Mouse (Mus musculus): ENCODE measurements around the gene Tmx2. TPM values are rescaled to one million over a fixed set of nuclear protein-coding genes. Genes with fewer than 3 reads are reported as not detected.
A peak's percentile ranks its signal among the peaks of the same experiment; 100 is the strongest.
"Not testable (repeated sequence)": the region's sequence is repeated elsewhere in the genome, so short reads cannot be mapped to it uniquely, and the experiment has no call there.

Tmx2 gene
- 63.6 and 67.7 TPM in 2 replicates for polyA plus RNA-seq (2012; rRNA removed)

DNA sequence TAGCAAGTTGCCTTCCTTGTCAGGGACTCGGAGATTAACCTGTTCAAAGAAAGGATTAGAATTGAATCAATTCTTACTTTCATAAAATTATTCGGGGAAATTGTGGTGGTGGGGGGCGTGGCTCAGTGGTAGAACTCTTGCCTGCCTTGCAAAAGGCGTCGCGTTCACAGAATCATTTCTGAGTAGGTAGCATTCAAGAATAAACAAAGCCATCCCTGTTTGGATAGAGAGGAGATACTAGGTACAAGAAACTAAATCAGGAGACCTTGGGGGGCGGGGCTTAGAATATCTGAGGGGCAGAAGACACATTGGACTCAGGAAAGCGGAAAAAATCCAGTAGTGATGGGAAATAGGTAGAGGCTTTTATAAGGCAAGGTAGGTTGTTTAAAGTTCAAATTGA is at the start of gene Tmx2:
Gene Tmx2, minus strand, starts transcription at position 125 of the 400 bp plus-strand sequence.
- no peak for DNase-seq (ENCODE audit: low spot score)

DNA sequence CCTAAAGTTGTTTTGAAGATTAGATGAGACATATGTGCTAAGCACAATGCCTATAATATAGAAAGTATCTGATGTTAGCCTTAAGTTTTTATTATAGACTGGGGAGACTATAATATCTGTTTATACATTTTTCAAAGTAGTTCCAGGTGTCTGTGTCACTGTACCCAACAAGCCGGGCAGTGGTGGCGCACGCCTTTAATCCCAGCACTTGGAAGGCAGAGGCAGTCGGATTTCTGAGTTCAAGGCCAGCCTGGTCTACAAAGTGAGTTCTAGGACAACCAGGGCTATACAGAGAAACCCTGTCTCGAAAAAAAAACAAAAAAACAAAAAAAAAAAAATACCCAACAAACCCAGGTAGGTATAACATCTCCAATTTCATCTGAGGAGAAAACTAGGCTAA is 49.3 kb upstream of the Tmx2 start:
- DNase-seq (ENCODE audit: low spot score), result not testable (repeated sequence)

DNA sequence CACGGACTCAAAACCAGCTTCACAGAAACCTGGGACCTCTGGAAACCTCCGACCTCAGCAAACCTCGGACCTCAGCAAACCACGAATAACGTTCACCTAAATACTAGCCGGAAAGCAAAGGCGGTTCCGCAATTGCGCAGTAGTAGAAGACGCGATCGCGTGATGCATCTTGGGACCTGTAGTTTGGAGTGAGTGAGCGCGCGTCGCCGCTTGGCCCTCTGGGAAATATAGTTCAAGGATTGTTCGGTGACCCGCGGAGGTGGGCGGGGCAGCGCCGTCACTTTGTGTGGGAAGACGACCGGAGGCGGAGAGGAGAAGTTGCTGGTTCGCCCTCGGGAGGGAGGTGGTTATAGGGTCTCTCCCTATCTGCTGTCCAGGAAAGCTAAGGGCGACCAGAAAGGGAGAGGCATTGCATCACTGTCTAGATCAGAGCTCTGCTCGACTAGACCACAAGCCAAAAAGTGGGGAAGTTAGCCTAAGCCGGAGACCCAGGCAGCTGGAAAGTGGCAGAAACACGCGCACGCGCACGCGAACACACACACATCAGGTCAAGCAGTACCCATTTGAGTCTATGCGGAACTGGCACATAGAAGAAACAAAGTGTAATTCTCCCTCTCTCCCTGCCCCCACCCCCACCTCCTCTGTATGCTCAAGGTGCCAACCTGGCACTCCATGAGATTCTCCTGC is 48.4 kb upstream of the Tmx2 start, which contains the start of gene Clp1:
Gene Clp1, minus strand, starts transcription at position 179 of the 687 bp plus-strand sequence.
- DNase-seq (ENCODE audit: low spot score), result peak; percentile 82

DNA sequence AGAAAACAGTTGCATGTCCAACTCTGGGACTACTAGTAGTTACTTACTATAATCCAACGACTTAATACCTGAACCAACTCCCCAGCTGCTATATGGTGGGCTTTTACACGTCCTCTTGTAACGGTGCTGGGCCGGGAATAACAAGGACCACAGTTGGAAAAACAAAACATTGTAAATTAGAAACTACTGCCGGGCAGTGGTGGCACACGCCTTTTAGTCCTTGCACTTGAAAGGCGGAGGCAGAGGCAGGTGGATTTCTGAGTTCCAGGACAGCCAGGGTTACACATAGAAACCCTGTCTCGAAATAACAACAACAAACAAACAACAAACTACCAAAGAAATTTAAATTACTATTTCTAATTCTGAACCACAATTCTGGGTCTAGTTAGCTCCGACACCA is 47.8 kb upstream of the Tmx2 start:
- no peak for DNase-seq (ENCODE audit: low spot score)

DNA sequence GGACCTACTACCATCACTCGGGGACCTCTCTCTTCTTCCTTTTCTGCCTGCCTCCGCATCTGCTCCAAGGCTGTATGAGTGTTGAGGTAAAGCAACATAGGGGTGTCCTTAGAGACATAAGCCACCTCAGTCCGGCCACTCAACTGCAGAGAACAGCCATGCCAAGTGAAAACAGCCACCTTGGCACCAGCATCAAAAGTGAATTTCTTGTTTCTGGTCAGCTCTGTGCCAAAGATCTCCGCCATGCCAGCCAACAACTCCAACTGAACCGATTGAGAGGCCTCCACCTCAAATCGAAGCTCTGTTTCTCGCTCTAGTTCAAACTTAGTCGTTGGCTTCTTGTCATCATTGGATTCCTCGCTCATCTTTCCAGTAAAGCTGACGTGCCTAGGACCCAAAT is 46.8 kb upstream of the Tmx2 start:
- DNase-seq (ENCODE audit: low spot score), result no peak

DNA sequence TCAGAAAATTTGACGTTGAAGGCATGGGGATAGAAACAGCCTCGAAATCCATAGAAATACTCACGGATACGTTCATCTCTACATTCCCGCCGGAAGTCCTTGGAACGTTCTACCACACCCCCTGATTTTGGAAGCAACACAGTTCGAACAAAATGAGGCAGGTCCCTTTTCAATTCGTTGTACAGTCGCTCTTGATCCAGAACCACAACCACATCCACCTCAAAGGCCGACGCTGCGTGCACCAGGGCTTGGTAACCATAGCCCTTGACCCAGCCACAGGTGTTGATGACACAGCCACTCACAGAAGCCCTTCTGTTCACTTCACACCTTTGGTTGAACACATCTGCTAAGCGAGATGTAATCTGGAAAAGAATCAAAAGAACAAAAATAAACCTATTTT is 44.9 kb upstream of the Tmx2 start:
- no peak for DNase-seq (ENCODE audit: low spot score)

DNA sequence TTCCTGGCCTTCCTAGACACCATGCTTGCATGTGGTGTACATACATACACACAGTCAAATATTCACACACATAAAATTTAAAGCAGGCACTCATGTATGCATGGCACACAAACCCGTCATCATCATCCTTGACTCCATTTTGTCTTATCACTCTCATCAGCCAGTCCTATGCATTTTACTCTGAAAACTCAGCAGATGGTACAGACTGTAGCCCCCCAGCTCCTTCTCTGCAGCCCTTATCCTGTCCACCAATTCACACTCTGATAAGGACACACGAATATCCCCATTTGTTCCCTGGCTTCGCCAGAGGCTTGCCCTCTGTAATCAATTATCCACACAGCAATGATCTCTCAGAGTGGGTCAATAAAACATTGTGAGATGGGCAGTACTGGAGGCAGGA is 42.2 kb upstream of the Tmx2 start:
- DNase-seq (ENCODE audit: low spot score), result no peak

DNA sequence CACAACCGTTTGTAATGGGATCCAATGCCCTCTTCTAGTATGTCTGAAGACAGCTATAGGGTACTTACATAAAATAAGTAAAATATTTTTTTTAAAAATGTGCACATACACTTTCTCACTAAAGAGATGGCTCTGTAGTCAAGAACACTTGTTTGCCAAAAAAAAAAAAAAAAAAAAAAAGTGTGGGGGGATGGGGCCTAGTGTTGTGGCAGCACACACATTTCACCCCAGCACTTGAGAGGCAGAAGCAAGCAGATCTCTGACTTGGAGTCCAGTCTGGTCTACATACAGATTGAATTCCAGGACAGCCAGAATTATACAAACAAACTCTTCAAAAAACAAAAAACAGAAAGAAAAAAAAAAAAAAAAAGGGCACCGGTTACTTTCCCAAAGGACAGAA is 41.8 kb upstream of the Tmx2 start:
- DNase-seq (ENCODE audit: low spot score), result no peak

DNA sequence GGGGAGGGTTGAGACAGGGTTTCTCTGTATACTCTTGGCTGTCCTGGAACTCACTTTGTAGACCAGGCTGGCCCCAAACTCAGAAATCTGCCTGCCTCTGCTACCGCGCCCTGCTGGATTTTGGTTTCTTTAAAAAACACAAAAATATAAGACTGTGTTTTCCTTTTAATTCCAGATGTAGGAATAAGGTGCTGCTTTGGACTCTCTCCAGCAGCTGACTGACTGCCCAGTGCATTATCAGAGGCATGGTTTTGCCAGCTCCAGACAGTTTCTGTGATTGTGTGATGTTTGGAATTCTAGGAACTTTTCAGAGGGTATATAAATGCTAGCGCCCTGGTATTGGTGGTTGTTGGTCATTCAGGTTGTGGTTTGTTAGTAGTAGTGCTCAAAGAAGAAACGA is 38.4 kb upstream of the Tmx2 start:
- no peak for DNase-seq (ENCODE audit: low spot score)

DNA sequence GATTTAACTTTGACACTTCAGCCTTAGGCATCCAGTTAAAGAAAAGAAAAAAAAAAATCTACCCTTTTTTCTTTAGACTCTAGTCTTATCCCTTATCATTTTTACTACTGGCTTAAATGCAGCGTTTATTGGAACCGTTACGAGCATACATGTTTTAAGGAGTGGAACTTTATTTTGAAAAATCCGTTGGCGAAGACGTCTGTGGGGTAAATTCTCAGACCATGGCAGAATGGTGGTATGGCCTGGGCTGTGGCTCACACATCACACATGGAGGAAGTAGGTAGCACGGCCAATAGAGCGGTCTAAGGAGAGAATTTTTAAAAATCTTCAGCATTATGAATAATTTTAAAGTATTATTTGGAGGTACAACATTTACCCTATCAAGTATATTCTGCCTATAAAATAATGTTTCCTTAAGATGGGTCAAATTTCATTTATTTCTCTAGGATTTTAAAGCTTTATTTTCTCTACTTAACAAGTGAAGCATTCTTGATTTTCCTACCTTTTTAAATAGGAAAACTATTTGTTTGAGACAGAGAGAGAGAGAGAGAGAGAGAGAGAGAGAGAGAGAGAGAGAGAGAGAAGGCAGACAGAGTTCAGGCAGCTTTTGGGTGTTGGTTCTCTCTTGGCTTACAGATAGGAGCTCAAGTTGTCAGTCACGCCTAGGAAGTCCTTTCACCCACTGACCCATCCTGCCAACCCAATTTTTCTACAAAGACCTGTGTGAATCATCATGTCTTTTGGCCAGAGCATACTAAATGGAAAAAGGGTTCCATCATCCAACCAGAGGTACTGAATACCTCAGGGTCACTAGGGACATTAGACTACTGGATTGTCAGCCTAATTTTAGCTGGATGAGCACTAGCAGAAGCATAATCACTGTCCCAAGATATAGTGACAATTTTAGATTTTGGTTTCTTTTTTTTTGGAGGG is 37.7 kb upstream of the Tmx2 start:
- no peak for DNase-seq (ENCODE audit: low spot score)

DNA sequence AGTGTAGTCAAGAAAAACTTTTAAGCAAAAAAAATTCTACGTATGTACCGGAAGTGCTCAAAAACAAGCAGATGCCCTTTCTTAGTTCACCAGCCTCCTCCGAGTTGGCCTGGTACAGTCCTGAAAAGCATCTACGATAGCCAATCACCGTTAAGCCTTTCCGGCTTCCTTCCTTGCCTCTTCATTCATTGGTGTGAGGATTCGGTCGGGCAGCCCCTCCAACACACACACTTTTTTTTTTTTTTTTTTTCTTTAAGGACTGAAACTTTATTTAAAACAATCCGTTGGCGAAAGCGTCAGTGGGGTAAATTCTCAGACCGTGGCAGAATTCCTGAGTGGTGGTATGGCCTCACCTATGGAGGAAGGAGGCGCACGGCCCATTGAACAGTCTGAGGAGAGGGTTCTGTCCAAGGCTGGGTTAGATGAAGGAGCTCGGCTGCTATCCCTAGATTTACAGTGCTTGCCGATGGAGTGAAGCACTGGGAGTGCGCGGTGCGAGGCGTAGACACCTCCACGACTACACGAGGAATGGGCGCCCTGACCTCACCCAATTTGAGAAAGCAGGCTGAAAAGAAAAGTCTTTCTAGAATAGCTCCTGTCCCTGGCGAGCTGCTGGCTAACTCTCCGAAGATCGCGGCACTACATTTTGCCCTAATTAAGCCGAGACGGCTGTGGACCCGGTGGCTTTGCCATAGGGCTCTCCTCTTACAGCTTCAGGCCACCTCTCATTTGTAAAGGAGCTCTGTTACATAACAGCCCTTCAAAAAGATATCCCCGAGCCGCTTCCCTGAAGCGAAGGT is 36.8 kb upstream of the Tmx2 start:
- DNase-seq (ENCODE audit: low spot score), result peak; percentile 63

DNA sequence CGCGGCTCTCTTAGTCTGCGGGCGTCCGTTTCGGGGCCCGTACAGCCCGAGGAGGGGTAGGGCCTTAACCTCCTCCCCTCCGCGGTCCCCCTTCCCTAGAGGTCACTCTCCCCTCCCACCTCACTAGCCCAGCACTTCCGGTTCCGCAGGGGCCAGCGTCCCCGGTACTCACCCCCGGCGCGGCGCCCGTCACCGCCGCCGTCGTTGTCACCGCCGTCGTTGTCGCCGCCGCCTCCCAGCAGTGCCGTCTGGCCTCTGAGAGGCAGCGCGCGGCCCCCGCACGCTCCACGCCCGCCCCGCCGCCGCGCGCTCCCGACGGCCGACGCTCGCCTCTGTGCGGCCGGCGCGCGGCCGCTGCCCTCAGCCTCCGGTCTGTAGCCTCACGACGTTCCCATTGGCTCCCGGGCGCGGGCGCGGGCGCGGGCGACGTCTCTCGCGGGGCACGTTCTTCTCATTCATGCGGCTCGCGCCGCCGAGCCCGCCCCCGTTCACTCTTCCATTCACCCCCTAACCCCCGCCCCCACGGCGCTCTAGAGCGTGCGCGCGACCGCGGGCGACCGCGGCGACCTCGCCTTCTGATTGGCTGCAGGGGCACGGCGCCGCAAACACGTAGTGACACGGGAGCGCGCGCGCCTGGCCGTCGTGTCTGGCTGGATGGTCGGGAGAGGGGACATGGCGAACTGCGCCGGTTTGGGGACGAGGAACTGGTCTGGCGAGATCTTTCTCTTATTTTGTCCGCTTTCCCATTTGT is 36.0 kb upstream of the Tmx2 start, which contains the start of gene Zdhhc5:
Gene Zdhhc5, minus strand, starts transcription at position 370 of the 751 bp plus-strand sequence.
- peak; percentile 98 for DNase-seq (ENCODE audit: low spot score)

DNA sequence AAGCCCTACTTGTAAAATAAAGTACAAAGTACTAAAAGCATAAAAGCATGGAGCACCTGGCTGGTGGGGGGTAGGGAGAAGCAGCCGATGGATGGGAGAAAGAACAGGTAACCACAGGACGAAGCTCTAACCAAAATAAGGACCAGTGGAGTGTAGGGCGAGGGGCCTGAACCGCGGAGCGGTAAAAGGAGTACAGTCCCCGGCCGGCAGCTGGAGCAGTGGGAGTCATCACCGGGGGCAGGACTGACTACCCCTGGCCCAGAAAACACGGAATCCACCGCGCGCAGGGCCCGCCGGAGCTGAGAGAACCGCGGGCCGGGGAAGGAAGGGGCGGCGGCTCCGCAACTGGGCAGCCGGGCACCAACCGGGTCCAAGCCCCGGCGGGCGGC is 35.5 kb upstream of the Tmx2 start:
- DNase-seq (ENCODE audit: low spot score), result no peak

DNA sequence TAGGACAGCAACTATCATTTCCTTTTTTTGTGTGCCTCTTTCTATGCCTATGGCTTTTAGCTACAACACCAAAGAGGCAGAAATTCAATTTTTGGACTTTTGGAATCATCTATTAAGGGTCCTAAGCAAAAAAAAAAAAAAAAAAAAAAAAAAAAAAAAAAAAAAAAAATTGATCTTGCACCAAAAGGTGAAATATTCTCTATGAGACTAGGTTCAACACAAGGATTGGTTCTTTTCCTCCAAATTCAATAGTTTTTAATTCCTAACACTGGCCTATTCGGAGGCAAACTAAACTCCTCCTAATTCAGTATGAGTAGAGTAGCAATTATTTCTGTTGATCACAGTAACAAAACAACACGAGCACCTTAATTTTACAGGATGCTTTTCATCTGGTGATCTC is 33.0 kb upstream of the Tmx2 start:
- no peak for DNase-seq (ENCODE audit: low spot score)

DNA sequence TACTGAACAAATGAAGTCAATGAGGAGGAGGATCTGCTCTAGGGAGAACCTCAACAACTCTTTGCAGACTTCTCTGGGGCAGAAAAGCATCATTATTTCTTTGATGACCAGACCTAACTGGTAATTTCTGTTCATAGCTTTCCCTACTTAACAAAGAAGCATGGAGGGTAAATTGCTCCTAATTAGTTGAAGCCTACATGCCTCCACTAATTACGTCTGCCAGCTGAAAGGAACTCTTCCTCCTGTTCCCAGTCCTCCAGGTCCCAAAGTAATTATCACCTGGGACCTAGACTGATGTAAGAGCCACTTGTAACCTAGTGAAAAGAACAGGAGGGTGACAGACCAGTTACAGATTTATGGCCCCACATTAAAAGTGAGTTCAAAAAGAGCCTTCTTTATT is 28.6 kb upstream of the Tmx2 start:
- DNase-seq (ENCODE audit: low spot score), result no peak

DNA sequence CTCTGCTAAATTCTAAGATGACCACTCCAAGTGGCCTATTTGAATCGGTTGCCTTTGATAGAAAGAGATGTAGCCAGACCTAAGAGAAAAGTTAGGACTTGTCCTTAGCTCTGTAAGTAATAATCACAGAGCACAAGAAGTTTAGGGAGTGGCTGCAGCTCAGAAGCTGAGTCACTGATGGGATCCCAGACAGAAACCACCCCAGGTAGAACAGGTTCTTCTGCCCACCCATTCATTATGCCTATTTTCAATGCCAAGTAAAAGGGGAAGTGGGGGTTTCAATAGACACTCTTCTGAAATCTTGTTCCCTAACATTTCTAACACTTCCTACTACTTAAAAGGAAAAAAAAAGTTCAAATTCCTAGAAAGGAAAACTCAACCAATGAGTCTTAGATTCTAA is 26.4 kb upstream of the Tmx2 start:
- no peak for DNase-seq (ENCODE audit: low spot score)

DNA sequence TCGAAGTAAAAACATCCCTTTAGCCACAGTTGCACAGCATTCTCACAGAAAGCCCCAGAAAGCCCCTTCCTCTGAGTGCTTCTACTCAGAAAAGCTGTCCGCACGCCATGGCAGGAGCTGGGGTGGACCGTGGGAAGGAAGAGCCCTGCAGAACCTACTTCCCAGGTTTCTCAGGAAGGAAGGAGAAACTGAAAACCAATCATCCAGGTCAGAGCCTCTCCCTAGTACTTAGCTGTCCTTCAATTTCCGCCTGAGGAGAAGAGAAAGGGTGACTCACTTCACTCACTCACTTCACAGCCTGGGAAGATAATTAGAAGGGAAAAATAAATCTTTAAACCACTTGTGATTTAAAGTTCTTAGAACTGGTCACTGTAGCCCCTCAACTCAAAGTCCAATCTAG is 25.4 kb upstream of the Tmx2 start:
- no peak for DNase-seq (ENCODE audit: low spot score)

DNA sequence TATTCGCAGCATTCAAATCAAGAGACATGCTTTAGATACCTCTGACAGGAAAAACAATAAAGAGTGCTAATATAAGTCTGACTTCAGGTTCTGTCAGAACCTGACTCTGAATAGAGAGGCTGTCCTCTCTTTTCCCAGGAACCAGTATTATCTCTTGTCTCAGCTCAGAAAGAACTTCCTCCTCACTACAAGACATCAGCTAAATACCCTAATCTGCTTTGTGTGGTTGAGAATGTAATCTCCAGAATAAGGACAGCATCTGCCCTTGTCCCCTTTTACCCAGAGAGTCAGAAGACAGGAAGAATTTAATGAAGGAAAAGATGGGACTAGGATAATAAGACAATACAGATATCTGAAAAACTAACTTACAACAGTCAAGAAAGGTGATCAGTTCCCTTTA is 24.6 kb upstream of the Tmx2 start:
- DNase-seq (ENCODE audit: low spot score), result no peak

DNA sequence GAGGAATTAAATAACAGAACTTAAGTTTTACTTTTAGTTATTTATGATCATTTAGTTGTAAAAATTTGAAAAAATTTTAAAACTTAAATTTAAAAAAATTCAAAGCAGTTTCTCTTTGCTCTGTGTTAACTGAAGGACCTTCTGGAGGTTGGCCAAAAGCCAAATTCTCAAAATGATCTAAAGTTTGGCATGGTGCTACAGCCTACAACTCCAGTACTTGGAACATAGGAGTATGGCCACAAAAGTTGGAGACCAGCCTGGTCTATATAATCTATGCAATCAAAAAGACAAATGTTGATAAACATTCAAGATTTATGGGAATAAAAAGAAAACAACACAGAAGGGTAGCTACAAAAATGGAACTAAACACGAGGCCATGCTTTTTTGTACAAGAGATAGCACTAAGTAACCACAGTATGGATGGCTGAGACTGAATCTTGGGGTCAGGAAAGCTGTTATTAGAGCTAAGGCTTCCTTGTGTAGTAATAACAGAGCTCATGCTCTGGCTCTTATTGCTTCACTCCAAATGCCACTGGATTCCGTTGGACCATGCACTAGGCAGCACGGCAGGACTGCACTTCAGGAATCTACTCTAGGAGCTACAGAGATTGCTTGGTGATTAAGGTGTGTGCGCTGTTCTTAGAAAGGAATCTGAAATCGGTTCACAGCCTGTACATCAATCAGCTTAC is 16.2 kb upstream of the Tmx2 start:
- DNase-seq (ENCODE audit: low spot score), result no peak

DNA sequence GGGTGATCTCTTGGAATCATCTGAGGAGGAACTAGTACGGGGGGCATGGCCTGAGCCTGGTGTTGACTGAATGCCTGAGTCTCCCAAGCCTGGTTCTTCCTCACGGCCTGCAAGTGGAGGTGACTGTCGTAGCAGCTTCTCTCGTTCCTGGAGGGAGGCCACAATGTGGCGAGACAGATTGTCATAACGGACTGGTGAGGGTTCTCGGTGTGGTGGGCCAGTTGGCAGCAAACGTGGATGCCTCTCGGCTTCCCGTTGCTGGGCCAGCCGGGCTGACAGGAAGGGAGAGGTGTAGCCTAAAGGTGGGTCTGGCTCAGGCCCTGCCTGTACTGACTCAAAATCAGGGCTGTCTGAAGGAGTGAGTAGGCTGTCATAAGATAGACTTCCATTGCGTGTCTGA is 11.1 kb upstream of the Tmx2 start:
- no peak for DNase-seq (ENCODE audit: low spot score)
